ENCODE assay signal across 28 mouse cellular contexts in genomic region chr19:53621681-53622080, GRCm38 (mm10). TPM values are rescaled to one million over a fixed set of nuclear protein-coding genes. Genes with fewer than 3 reads are reported as not detected.
"Had no signal": no experiment of that assay in that cellular context is flagged by ENCODE, and none has a peak within 500 bp of the region (broad histone marks: within the 10 kb centered on the region; RNA-seq: fewer than 3 reads in every experiment).

No protein-coding gene starts in this region.

- H3K27ac ChIP-seq: embryonic facial prominence, embryonic 10.5 days; embryonic facial prominence, embryonic 12.5 days; embryonic facial prominence, embryonic 13.5 days; embryonic facial prominence, embryonic 15.5 days; forebrain, embryonic 10.5 days; forebrain, embryonic 12.5 days; forebrain, embryonic 13.5 days; forebrain, embryonic 15.5 days; gastrocnemius, adult 2 months; heart, adult 2 months had no signal

- H3K4me2 ChIP-seq: embryonic facial prominence, embryonic 12.5 days; embryonic facial prominence, embryonic 13.5 days; embryonic facial prominence, embryonic 15.5 days; forebrain, embryonic 12.5 days; forebrain, embryonic 13.5 days; forebrain, embryonic 15.5 days had no signal

- H3K9ac ChIP-seq: embryonic facial prominence, embryonic 12.5 days; embryonic facial prominence, embryonic 13.5 days; embryonic facial prominence, embryonic 15.5 days; forebrain, embryonic 12.5 days; forebrain, embryonic 13.5 days; forebrain, embryonic 15.5 days; forebrain, postnatal 0 days had no signal

- H3K9me3 ChIP-seq: embryonic facial prominence, embryonic 10.5 days; embryonic facial prominence, embryonic 12.5 days; embryonic facial prominence, embryonic 13.5 days; embryonic facial prominence, embryonic 15.5 days; forebrain, embryonic 10.5 days; forebrain, embryonic 12.5 days; forebrain, embryonic 13.5 days; forebrain, embryonic 15.5 days had no signal

- DNase-seq: cerebellum, adult 2 months; cerebellum, adult 8-10 months; cerebellum, adult 9-10 months; cerebellum, adult 9-11 months; cerebellum, postnatal 10 days; cerebellum, postnatal 14 days; cerebellum, postnatal 25 days; cerebellum, postnatal 36 days; embryo, embryonic 11 days; forebrain, postnatal 0 days; gastrocnemius, adult 2 months; gastrocnemius, postnatal 10 days; gastrocnemius, postnatal 14 days; gastrocnemius, postnatal 25 days; gastrocnemius, postnatal 36 days; heart, adult 18-20 months; heart, adult 2 months had no signal

- ATAC-seq: forebrain, embryonic 13.5 days; forebrain, embryonic 14.5 days; forebrain, embryonic 15.5 days; forebrain, embryonic 16.5 days; forebrain, postnatal 0 days had no signal

- H3K27me3 ChIP-seq: embryonic facial prominence, embryonic 12.5 days; embryonic facial prominence, embryonic 13.5 days; embryonic facial prominence, embryonic 15.5 days; forebrain, embryonic 12.5 days; forebrain, embryonic 13.5 days; forebrain, embryonic 15.5 days had no signal

- H3K4me3 ChIP-seq: embryonic facial prominence, embryonic 10.5 days; embryonic facial prominence, embryonic 12.5 days; embryonic facial prominence, embryonic 13.5 days; embryonic facial prominence, embryonic 15.5 days; erythroblast, embryonic 14.5 days; forebrain, embryonic 10.5 days; forebrain, embryonic 12.5 days; forebrain, embryonic 13.5 days; forebrain, embryonic 15.5 days; gastrocnemius, adult 2 months; heart, adult 2 months had no signal

- H3K4me1 ChIP-seq: embryonic facial prominence, embryonic 10.5 days; embryonic facial prominence, embryonic 12.5 days; embryonic facial prominence, embryonic 13.5 days; embryonic facial prominence, embryonic 15.5 days; forebrain, embryonic 10.5 days; forebrain, embryonic 12.5 days; forebrain, embryonic 13.5 days; forebrain, embryonic 15.5 days had no signal

RNA-seq across cellular contexts. Expression of gene Rbm20, which starts 55.4 kb away (rescaled TPM):
- polyA plus RNA-seq: erythroblast, embryonic 14.5 days had no signal
